Mouse (Mus musculus) cerebellum, postnatal 4 days (tissue): ENCODE data around the gene Cabp5.
"Not testable (repeated sequence)": the region's sequence is repeated elsewhere in the genome, so short reads cannot be mapped to it uniquely, and the experiment has no call there.

Experiments
- DNase-seq, 2 experiments: peaks; one replicate each; pipeline ENCODE4 v3.0.0; 2022; ENCODE audit warnings: low spot score in 2 of 2, mixed read lengths in 1 of 2

Gene Cabp5

GRCm38 (mm10) chr7:13397832-13398231 lies at the start of gene Cabp5:
TSS of gene Cabp5 (plus strand) at chr7:13398132.
- no peak for DNase-seq

GRCm38 (mm10) chr7:13355943-13356342 lies 42.0 kb upstream of the Cabp5 start:
- no peak for DNase-seq

- no peak for DNase-seq
These were observed 17.3 kb upstream of the Cabp5 start for GRCm38 (mm10) chr7:13380588-13380987.

GRCm38 (mm10) chr7:13450541-13450940 lies 52.6 kb downstream of the Cabp5 start, which contains the start of gene Bsph1:
TSS of gene Bsph1 (plus strand) at chr7:13450841.
- not testable (repeated sequence) for DNase-seq
